Mouse (Mus musculus) layer of hippocampus, adult 6 months (tissue): ENCODE results near the gene Olfr365. TPM values are rescaled to one million over a fixed set of nuclear protein-coding genes. Genes with fewer than 3 reads are reported as not detected.

Experiments used
- long read RNA-seq, 2 experiments: library from polyadenylated mRNA; unstranded; transcript quantifications; one replicate each; pipeline ENCODE4 v2.0.0; 2019 to 2020
- polyA plus RNA-seq: library from polyadenylated mRNA; unstranded; fragments of <200 nt; fragmentation: Nextera tagmentation; gene quantifications from 2 replicates; pipeline ENCODE4 v1.2.3, GENCODE M21; 2021

The Olfr365 gene
- polyA plus RNA-seq, result not detected in 2 replicates
- long read RNA-seq, experiment 1, result 0 reads
- long read RNA-seq, experiment 2, result 0 reads

GRCm38 (mm10) chr2:37187898-37188297 is at the start of gene Olfr365:
Gene Olfr365, plus strand, starts transcription at chr2:37188198.

GRCm38 (mm10) chr2:37139022-37139421 is 49.0 kb upstream of the Olfr365 start, which contains the start of gene Olfr364-ps1:
Gene Olfr364-ps1, plus strand, starts transcription at chr2:37139322.

GRCm38 (mm10) chr2:37211274-37211673 is 23.3 kb downstream of the Olfr365 start, which contains the start of gene Olfr366:
Gene Olfr366, plus strand, starts transcription at chr2:37211574.

Other genes starting within 250 kb of the Olfr365 start
- gene Olfr357, start 194.4 kb upstream of the Olfr365 start, polyA plus RNA-seq, result not detected in 2 replicates
- not detected in 2 replicates for gene Olfr358, start 178.9 kb upstream of the Olfr365 start, polyA plus RNA-seq
- not detected in 2 replicates for gene Olfr360, start 122.5 kb upstream of the Olfr365 start, polyA plus RNA-seq
- gene Olfr361, start 98.9 kb upstream of the Olfr365 start, polyA plus RNA-seq, result not detected in 2 replicates
- gene Olfr362, start 70.3 kb upstream of the Olfr365 start, polyA plus RNA-seq, result not detected in 2 replicates
- gene Olfr364-ps1, start 48.9 kb upstream of the Olfr365 start, polyA plus RNA-seq, result not detected in 2 replicates
- not detected in 2 replicates for gene Olfr366, start 23.4 kb downstream of the Olfr365 start, polyA plus RNA-seq
- gene Olfr368, start 138.3 kb downstream of the Olfr365 start, polyA plus RNA-seq, result not detected in 2 replicates
- 14.1 and 17.3 TPM in 2 replicates for gene Pdcl, start 171.1 kb downstream of the Olfr365 start, polyA plus RNA-seq
- gene Rc3h2, start 234.7 kb downstream of the Olfr365 start, polyA plus RNA-seq, result 7.4 and 8.0 TPM in 2 replicates